Mouse (Mus musculus) thymus, postnatal 4 days (tissue): Measurements from ENCODE around the gene Xrra1.
"Not testable (repeated sequence)": the region's sequence is repeated elsewhere in the genome, so short reads cannot be mapped to it uniquely, and the experiment has no call there.

ENCODE experiments used
- DNase-seq: peaks from one replicate; pipeline ENCODE4 v3.0.0; 2021

Gene Xrra1

DNA sequence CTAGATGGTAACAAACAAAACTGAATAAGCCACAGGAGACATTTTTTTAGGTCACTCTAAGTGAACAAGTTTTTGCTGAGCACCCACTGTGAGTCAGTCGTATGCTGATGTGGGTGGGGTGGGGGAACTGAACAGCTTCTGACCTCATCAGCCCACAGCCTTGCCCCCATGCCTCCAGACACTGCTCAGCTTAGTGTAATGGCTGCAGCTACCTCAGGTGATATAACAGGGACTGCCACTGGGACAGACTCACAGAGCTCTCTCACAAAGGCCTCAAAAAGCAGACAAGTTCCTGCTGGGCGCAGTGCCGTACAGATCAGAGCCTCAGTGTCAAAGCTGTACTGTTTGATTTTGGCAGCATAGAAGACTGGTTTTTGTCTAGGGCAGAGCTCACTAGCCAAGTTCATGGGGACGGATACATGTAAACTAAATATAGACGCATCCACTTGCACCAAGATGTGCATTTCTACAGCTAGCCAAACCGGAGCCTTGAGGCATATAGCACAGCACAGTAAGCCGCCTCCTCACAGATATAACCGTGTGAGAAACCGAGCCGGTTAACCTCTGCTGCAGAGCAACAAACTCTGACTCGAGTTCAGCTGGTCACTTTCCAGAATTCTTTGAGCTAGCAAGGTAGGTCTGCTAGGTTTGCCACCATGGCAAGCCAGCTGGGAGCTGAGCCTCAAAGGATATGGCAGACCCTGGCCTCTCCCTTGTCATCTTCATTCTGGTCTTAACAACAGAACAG, 44.2 kb downstream of the Xrra1 start:
- peak; percentile 61 for DNase-seq

DNA sequence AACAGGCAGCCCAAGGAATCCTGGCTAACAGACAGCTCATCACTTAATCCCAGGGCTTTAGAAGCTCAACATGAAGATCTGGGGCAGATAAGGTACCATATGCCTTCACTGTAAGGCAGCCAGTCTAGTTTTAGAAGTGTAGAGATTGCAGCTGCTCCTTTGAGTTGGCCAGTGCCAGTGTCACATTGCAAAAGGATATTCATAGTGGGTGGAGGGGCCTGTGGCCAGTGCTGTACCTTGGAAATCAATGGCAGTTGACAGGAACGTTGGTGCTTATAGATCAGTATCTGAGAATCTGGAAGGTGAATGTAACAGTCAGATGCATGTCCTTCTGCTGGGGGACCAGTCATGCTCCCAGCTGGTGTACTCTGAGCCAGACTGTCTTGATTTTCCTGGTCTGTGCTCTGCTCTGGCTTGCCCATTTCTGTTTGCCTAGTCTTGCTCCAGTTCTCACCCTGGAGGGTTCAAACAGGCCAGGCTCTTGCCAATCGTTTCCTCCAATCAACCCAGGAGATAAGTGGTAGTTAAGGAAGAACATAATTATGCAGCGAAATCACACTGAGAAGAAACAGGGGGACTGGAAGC, 45.6 kb downstream of the Xrra1 start:
- DNase-seq, result no peak

DNA sequence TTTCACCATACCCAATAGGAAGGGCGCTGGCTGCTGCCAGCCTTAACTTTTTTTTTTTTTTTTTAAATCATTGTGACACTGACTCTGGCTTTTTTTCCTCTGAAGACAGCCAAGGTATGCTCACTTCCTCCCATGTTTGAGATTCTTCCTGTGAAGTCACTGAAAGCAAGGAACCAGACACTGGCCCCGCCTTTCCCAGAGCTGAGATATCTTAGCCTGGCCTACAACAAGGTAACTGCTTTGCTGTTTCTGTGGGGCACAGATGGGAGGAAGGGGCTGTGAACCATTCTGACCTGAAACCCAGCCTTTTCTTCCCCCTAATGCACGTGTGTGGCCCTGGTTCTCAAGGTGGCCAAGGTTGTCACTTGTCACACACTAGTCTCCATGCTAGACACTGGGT, 47.4 kb downstream of the Xrra1 start:
- peak; percentile 59 for DNase-seq

DNA sequence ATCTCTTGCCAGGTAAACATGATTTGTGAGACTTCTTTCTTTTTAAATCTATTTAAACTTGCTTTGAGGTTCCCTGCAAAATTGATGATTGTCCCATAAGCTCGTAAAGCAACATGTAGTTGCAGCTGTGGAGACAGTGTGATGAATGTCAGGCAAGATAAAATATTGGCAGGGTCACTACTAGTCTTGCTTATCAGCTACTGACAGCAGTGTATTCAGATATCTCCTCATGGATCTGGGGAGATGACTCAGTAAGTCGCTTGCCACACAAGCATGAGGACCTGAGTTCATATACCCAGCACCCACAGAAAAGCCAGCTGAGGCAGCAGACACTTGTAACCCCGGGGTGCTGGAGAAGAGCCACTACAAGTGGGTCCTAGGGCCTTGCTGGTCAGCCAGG, 48.5 kb downstream of the Xrra1 start:
- no peak for DNase-seq

DNA sequence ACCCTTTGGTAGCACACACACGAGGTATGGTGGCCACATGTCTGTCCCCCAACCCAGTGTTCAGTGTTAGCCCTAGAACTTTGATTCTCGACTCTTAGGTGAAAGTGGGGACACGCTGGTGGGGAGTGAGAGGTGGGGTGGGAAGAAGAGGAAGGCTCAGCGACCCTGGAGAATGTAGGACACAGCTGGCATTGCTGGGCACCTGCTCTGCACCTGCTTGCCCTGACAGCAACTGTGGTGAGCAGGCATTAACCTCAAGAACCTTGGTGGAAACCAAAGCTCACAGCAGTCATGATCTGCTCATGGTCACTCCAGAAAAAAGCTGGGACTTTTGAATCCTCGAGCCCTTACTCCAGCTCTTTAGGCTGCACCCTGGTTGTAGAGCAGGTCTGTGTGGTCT, 52.1 kb downstream of the Xrra1 start:
- peak; percentile 74 for DNase-seq

DNA sequence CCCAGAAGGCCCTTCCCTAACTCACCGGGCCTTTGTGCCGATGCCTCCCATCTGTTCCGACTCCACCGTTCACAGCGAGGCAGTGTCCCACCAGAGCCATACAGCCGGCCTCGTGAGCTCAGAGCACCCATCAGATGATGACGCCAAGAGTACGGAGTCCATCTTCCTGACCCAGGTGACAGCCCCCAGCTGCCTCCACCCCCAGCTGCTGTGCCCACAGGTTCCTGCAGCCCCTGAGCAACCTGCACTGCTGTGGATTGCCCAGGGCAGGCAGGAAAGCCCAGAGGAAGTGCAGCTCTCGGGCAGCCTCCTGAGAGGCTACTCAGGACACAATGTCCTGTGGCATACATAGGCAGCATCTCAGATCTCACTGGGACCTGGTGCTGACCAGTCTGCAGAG, 55.4 kb downstream of the Xrra1 start:
- peak; percentile 56 for DNase-seq

DNA sequence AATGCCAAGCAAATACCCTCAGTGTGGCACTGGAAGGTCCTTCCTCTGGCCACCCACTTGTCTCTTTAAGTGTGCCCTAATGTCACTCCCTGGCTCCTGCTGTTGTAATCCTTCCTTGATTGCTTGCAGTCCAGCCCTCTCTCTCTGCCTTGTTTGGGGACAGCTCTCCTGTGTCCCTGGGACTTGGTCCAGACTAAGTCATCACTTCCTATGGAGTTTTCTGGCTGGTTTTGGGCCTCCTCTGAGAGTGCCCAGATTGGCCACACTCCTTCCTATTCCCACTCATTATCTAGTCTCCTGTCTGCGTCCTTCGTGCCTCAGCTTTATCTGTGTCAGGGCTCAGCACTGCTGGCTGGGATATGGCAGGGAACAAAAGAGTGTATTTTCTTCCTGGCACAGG, 56.6 kb downstream of the Xrra1 start:
- peak; percentile 32 for DNase-seq

DNA sequence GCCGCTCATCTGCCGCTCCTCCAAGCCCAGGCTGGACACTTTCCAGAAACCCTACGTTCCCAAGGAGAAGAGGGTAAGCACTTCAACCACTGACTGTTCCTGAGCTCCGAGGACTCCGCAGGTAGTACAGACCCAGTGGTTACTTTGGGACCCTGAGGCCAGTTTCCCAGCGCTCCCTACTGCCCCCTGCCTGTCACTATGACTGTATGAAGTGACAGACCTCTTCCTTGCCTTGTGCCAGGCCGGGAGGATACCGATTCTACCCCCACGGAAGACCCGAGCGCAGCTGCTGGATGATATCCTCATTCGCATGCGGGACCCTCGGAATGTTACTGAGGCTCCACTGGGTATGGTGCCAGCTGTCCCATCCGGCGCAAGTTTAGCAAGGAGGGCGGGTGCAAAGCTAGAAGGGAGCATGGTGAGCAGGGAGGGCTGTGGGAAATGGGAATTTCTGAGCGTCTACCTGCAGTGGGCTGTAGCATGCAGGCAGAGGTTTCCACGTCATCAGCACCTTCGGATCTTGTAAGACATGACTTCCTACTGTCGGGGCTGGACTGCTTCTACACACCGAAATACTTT, 57.9 kb downstream of the Xrra1 start:
- DNase-seq, result peak; percentile 91

DNA sequence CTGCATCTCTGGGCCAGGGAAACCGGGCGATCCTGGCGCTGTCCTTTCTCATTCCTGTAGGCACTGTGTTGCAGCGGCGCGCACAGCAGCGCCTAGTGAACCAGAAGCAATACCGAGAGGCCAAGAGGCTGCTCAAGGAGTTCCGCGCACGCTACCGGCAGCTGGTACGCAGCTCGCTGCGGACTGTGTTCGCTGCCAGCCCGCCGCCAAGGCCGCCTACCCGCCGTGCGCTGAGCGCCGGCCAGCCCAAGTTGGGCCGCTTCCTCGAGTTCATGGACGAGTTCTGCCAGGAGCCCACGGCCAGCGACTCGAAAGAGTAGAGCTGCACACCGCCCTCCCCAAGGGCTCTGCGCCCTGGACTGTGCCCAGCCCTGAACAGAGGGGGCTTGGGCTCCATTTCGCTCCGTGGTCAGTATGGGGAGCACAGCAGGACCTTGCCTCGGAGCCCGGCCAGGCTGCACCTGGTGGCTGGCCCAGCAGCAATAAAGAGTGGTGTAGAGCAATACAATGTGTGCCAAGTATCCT, 58.5 kb downstream of the Xrra1 start:
- DNase-seq, result peak; percentile 73

DNA sequence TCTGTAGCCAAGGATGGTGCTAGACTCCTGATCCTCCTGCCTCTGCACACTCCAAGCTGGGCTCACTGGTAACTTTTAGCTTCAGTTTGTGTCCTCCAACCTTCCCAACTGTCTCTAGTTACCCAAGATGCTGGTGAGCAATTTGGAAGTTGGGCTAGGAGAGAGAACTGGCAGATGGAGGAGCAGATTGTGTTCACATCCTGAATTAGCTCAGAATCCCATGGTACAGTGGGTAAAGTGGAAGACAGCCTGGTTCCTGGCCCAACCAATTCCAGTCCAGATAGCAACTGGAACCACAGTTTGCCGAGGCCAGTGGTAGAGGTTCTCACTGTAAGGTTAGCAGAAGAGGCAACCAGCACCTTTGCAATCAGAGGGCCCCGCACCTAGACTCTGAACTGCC, 60.2 kb downstream of the Xrra1 start:
- peak; percentile 14 for DNase-seq

DNA sequence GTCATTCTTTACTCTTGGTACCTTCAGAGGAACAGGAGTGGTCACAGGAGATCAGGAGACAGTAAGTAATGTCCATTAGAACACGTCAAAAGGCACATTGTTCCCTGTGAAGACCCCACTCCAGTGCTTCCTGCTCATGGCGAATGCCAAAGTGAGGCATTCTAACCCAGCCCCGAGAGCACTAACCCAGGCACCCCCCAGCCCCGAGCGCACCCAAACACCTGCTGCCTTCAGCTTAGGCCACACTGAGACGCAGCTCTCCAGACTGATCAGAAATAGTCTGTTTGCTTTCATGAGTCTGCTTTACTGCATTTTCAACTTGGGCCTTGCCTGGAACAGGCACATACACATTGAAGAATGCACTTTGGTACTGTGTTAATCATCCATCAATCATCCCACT, 61.1 kb downstream of the Xrra1 start:
- peak; percentile 79 for DNase-seq

DNA sequence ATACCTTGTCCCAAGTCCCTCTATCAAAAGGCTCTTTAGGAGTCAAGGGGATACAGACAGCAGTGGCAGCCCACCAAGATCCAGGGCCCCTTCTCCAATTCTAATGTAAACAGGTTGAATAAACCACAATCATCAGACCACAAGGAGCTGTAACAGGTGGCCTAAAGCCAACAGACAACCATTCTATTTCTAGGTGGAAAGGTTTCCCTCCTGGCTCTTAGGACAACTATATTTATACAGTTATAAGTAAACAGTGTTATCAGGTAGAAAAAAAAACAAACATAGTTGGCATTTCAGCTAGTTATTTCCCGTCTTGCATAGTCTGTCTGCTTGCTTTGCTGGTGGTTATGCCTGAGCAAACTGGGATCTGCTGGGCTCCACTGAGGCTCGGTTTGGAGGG, 61.5 kb downstream of the Xrra1 start:
- no peak for DNase-seq

DNA sequence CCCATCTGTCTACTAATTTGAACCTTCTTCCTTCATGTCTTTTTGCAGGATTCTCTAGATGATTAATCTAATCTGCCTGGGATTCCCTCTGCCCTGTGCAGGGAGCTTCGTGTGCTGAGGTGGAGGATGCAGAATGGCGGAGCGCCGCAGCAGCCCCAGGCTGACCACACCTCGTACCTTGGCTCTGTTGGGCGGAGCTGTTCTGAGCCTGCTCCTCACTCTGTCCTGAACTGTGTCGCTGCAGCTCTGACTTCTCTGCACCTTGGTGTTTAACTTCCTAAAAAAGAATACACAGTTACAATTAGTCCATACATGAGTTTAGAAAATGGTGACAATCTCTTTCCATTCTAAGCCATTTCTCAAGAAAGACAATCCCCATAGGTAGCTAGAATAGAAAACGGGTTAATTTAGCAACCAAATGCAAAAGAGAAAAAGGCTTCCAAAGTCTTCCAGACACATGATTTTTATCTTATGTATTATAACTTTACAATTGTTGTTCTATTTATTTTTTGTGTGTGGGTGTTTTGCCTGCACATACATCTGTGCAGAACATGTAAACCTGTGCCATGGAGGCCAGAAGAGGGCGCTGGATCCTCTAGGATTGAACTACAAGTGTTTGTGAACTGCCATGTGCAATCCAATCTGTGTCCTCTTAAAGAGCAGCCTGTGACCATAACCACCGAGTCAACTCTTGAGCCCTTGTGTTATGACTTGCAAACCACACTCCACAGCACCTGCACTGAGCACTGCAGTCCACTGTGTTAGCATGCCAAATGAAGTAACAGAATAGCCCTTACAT, 68.2 kb downstream of the Xrra1 start:
- peak; percentile 91 for DNase-seq

DNA sequence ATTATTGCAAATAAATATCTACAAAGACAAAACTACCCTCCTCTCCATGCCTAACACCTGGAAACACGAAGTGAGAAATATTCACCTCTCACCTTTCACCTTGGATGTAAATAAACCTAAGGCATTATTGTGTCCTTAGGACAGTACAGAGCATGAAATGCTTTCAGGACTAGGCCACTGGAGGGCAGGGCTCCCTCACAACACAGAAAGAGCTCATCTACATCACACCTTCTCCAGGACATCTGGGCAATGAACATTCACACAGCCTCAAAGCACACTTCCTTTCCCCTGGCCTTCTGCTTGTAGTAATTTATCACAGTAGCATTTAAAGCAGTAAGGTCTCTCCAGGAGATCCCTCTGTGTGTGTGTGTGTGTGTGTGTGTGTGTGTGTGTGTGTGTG, 76.8 kb downstream of the Xrra1 start:
- peak; percentile 60 for DNase-seq

DNA sequence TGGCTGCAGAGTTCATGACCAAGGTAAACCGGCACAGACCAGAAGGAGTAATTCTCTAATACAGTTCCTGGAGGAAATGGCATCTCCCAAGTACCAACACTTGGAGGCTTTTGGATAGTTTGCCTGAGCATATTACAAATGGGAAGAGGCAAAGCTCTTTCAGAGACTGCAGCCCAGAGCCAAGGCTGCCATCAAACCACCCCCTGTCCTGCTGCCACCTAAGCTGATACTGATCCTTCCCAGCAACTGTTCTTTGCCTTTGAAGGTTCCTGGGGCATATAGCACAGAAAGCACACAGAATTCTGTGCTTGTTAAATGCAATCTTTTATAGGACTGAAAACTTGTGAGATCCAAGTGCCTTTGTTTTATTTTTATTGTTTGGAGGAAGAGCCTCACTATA, 81.8 kb downstream of the Xrra1 start:
- no peak for DNase-seq

DNA sequence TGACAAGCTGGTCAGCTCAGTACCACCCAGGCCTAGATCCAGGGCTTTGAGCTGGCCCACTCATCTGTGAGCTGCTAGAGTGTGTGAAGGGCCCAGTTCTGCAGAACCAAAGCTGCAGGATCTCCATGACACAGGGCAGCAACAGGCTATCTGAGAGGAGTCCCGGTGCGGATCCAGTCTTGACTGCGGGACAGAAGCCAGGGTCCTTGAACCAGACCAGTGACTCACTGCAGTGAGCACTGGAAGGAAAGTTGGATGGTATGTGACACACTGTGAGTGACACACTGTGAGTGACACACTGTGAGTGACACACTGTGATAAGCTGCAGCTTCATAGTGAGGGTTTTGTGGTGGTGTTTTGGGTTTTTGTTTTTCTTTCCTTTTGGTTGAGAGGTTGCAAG, 85.6 kb downstream of the Xrra1 start:
- no peak for DNase-seq

DNA sequence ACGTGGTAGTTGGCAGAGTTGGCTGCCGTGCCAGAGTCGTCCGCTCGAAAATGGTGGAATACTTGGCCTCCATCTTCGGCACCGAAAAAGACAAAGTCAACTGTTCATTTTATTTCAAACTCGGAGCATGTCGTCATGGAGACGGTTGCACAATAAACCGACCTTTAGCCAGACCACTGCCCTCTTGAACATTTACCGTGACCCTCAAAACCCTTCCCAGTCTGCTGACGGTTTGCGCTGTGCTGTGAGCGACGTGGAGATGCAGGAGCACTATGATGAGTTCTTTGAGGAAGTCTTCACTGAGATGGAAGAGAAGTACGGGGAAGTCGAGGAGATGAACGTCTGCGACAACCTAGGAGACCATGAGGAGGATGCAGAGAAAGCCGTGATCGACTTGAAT, 86.1 kb downstream of the Xrra1 start:
- DNase-seq, result not testable (repeated sequence)

DNA sequence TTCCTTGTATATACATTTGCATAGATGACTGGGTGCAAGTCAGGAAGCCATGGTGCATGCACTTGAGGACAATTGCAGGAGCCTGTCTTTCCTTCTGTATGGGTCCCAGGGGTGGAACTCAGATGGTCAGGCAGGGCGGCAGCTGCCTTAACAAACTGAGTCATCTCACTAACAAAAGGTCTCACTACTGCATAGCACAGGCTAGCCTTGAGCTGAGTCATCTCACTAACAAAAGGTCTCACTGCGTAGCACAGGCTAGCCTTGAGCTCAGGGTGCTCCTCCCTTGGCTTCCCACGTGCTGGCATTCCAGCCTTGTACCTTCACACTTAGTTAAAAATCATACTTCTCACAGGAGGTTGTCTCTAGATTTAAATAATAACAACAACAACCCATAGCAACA, 87.0 kb downstream of the Xrra1 start:
- peak; percentile 1 for DNase-seq

DNA sequence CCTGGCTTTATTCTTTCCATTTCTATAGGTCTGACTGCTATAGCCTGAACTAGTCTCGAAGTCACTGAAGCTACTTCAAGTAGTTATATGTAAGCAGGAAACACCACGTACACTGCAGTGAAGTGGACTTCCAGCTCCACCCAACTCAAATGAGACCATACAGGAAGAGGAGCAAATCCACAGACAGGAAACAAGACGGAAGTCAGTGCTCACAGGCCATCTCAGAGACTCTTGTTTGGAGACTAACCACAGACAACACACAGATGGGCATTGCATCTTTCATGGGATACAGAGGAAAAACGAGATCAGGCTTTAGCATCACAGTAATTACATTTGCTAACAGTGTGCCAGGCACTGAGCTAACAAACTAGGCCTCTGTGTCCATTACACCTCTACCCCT, 87.4 kb downstream of the Xrra1 start:
- DNase-seq, result peak; percentile 3

DNA sequence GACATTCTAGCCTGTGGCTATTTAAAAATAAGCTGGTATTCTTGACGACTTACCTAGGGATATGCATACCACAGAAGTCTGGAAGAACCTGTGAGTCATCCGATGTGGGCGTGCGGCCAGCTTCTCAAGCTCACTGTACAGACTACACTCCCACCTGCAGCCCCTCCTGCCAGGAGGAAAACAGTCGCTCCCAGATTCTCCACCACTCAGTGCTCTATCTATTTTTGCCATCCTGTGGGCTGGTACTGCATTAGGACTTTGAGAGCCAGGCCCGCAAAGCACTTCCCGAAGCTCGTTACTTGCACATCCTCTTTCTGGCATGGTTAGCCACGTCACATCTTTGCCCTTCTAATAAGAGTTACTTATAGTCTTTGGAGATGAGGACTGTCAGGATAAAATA, 88.4 kb downstream of the Xrra1 start:
- DNase-seq, result peak; percentile 5

DNA sequence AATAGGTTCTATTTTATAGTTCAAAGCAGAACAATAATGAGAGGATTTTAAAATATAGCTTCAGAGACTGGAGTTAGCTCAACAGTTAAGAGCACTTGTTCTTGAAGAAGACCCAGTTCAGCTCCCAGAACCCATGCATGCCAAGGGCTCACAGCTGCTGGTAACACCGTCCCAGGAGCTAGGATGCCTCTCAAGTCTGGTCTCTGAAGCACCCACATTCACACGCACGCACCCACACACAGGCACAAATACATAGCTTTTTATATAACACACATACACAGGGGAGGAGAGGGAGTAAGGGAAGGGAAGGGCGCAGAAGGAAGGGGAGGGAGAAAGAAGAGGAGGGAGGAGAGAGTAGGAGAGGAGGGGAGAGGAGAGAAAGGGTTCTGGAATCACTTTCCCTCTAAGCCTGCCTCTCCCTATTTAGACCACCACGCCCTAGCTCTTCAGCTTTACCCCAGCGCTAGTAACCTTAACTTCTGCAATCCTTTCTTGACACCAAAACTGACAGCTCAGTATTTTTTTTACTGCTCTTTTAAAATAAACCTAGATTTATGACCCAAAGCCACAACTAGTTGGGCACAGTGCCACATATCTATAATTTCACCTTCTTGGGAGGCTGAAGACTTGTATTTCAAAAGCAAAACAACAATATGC, 94.7 kb downstream of the Xrra1 start:
- DNase-seq, result peak; percentile 43

DNA sequence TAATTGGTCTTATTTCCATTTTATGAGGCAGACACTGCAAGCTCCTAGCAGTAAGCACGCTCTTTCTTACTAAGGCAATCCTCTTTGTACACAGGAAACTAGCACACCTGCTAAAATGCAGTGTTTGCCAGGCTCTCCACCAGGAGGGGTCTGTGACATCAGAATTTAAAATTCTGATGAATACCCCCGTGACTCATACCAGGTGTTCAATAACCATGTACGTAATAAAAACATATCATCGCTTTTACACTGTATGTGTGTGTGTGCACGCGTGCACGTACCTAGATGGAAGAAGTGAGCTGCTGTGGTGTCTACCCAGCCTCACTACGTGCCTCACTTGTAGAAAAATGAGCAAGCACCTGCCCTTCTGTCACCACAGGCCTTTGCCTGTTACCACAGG, 95.3 kb downstream of the Xrra1 start:
- peak; percentile 52 for DNase-seq

DNA sequence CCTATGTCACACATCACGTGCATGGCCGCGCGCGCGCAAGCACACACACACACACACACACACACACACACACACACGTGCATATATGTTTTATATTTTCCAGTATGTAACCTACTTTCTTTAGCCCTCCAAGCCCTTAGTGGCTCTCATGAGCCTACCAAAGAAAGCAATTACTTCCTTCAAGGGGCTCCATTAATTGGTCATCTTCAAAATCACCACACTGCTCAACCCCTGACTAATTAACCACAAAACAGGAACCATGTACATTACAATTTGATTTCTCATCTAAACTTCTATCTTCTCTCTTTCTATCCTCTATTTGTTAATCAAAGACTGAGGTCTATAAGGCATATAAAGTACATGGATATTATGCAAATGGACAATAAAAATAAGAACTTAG, 97.2 kb downstream of the Xrra1 start:
- no peak for DNase-seq
